Mouse (Mus musculus): ENCODE data around the gene Clint1. TPM values are rescaled to one million over a fixed set of nuclear protein-coding genes. Genes with fewer than 3 reads are reported as not detected.
A peak's percentile ranks its signal among the peaks of the same experiment; 100 is the strongest.

Clint1 gene
- polyA plus RNA-seq, 1 experiment from 2014 or later, result 64.0 TPM

DNA sequence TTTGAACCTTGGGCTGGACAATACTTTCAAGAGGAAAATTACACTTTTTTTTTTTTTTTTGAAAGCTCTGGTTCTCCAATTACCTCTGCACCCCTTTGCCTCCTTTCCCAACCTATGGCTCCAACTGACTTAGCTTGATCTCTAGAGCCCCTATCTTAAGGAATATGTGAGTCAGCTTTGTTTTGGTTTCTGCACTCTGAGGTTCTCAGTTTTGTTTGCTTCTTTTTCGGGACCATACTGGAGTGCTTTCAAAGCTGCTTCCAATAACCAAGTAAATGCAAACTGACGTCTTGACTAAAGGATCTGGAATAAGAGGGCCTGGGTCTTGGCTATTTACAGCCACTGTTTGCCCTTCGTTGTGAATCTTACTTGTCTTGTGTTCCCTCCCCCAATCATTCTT, 1.5 kb upstream of the Clint1 start:
- Histone ChIP-seq H3K4me3 (ENCODE audit: low read depth, low read length) (no peak overlapping the region), H3K4me1 (replicated peaks; ENCODE audit: control insufficient read depth, insufficient read depth, low read length) (0 out of 2 replicates have a peak, but pooled peaks cover 2% of the 10 kb centered on the region), H3K36me3 (ENCODE audit: control insufficient read depth, insufficient read depth, low read length) (no peaks in the 10 kb centered on the region), H3K27me3 (ENCODE audit: control insufficient read depth, insufficient read depth, low read length) (no peaks in the 10 kb centered on the region), H3K9me3 (ENCODE audit: control insufficient read depth, low read length) (no peaks in the 10 kb centered on the region), H3K9ac (ENCODE audit: low read length) (no peak overlapping the region), H3K4me2 (ENCODE audit: low read depth, low read length, severe bottlenecking) (no peak overlapping the region), H3K27ac (ENCODE audit: low read depth, low read length) (no peak overlapping the region)
- DNase-seq (ENCODE audit: low spot score), result no peak
- 38% methylated on average over 3 of the region's 3 CpGs for WGBS
- ATAC-seq (replicated peaks; ENCODE audit: low FRiP score), result no peak

DNA sequence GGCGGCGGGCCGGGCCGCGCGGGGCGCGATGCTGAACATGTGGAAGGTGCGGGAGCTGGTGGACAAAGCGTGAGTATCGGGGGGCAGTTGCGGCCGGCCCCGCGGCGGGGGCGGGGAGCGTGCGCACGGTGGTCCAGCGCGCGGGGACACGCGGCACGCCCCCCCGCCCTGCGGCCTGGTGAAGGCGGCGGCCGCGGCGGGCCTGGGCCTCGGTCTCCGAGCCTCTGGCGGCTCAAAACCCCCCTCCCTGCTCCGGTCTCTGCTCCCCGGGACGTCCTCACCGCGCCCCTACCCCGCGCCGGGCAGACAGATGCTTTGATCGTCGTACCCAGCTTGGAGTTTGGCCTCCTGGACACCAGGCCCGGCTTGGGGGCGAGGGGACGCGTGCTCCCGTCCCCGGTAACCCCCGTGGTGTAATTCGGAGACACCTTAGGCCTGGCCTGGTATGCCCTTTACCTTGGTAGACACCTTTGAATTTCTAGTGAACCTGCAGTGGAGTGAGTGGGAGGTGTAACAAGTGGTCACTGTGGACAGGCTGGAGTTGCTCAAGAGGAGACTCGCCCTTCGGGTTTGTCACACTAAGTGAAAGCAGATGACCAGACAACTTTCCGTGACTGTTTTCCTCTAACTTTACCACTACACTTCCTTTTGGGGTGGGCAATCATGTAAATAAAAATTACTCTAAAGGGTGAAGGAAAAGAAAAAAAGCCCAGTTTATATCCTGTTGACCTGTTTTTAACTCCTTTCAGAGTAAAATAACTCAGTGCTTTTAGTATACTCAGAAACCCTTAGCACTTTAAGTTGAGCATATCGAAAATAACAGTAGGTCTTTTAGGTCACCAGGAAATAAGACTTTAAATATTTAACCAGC, 508 bp downstream of the Clint1 start:
- Histone ChIP-seq H3K4me1 (replicated peaks; ENCODE audit: control insufficient read depth, insufficient read depth, low read length) (0 out of 2 replicates have a peak, but pooled peaks cover 2% of the 10 kb centered on the region), H3K27me3 (ENCODE audit: control insufficient read depth, insufficient read depth, low read length) (no peaks in the 10 kb centered on the region), H3K27ac (ENCODE audit: low read depth, low read length) (0 out of 2 replicates have a peak overlapping the region, but pooled peaks have one; percentile 31), H3K36me3 (ENCODE audit: control insufficient read depth, insufficient read depth, low read length) (no peaks in the 10 kb centered on the region; the same call in 1 of the 2 replicates), H3K9ac (ENCODE audit: low read length) (peak overlapping the region; percentile 95), H3K4me3 (ENCODE audit: low read depth, low read length) (peak overlapping the region; percentile 95), H3K4me2 (ENCODE audit: low read depth, low read length, severe bottlenecking) (peak overlapping the region; percentile 81), H3K9me3 (ENCODE audit: control insufficient read depth, low read length) (no peaks in the 10 kb centered on the region)
- DNase-seq (ENCODE audit: low spot score) (no peak), ATAC-seq (replicated peaks; ENCODE audit: low FRiP score) (peak; percentile 73)
- WGBS, result 3% methylated on average over 47 of the region's 58 CpGs

DNA sequence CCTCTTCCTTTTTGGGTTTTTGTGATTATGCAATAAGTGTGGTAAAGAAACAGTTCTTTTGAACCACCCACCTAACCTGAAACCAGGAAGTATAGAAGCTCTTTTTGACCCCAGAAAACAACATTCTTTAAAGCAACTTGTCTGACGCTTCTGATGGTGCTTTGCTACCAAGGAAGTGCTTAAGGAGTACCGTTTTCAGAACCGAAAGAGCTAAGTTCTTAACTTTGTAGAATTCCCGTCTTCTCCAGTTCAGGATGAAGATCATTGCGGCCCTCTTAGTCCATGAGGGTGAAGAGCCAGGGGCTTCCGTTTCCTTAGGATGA, 1.1 kb downstream of the Clint1 start:
- ATAC-seq (replicated peaks; ENCODE audit: low FRiP score) (no peak), DNase-seq (ENCODE audit: low spot score) (no peak)
- Histone ChIP-seq H3K4me1 (replicated peaks; ENCODE audit: control insufficient read depth, insufficient read depth, low read length) (0 out of 2 replicates have a peak, but pooled peaks cover 2% of the 10 kb centered on the region), H3K27ac (ENCODE audit: low read depth, low read length) (no peak overlapping the region), H3K9me3 (ENCODE audit: control insufficient read depth, low read length) (no peaks in the 10 kb centered on the region), H3K4me3 (ENCODE audit: low read depth, low read length) (peak overlapping the region; percentile 95), H3K27me3 (ENCODE audit: control insufficient read depth, insufficient read depth, low read length) (no peaks in the 10 kb centered on the region), H3K4me2 (ENCODE audit: low read depth, low read length, severe bottlenecking) (peak overlapping the region; percentile 81; the same call in 1 of the 2 replicates), H3K9ac (ENCODE audit: low read length) (no peak overlapping the region), H3K36me3 (ENCODE audit: control insufficient read depth, insufficient read depth, low read length) (no peaks in the 10 kb centered on the region; the same call in 1 of the 2 replicates)
- WGBS, result 79% methylated on average over 6 of the region's 6 CpGs

DNA sequence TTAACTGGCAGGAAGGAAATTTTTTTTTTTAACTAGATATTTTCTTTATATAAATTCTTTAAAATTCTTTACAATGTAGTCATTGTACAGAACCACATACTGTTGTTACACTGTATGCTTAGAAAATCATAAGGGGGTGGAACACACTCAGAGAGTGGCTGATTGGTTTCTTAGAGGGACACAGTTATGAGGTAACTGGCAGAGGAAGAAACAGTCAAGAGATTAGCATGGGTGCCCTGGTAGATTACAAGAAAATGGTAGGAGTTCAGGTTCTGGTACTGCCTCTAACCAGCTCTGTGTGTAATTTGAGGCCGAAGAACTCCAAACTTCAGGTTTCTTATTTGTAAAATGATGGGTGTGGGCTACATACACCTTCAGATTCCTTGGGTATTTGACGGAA, 2.1 kb downstream of the Clint1 start:
- H3K27ac ChIP-seq (ENCODE audit: low read depth, low read length), result no peak overlapping the region
- H3K9me3 ChIP-seq (ENCODE audit: control insufficient read depth, low read length), result no peaks in the 10 kb centered on the region
- H3K4me1 ChIP-seq (replicated peaks; ENCODE audit: control insufficient read depth, insufficient read depth, low read length), result 0 out of 2 replicates have a peak, but pooled peaks cover 2% of the 10 kb centered on the region
- no peaks in the 10 kb centered on the region; the same call in 1 of the 2 replicates for H3K36me3 ChIP-seq (ENCODE audit: control insufficient read depth, insufficient read depth, low read length)
- H3K27me3 ChIP-seq (ENCODE audit: control insufficient read depth, insufficient read depth, low read length), result no peaks in the 10 kb centered on the region
- DNase-seq (ENCODE audit: low spot score), result no peak
- H3K4me2 ChIP-seq (ENCODE audit: low read depth, low read length, severe bottlenecking), result no peak overlapping the region
- 94% methylated on average over 2 of the region's 2 CpGs for WGBS
- ATAC-seq (replicated peaks; ENCODE audit: low FRiP score), result no peak
- no peak overlapping the region for H3K4me3 ChIP-seq (ENCODE audit: low read depth, low read length)
- no peak overlapping the region for H3K9ac ChIP-seq (ENCODE audit: low read length)

DNA sequence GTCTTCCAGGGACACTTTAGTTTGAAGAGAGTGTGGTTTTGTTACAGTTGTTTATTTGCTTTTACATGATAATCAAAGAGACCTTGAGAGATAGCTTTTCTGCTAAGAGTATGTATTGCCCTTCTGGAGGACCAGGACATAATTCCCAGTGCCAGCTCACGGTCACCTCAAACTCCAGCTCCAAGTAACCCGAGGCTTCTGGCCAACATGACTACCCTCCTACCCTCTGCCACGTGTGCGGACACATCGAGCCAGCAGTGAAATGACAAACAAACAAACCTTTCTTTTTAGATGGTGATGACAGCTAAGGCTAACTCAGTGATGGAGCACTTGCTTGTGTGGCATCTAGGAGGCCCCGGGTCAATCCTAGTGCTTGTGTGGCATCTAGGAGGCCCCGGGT, 2.5 kb downstream of the Clint1 start:
- Histone ChIP-seq H3K27me3 (ENCODE audit: control insufficient read depth, insufficient read depth, low read length) (no peaks in the 10 kb centered on the region), H3K9me3 (ENCODE audit: control insufficient read depth, low read length) (no peaks in the 10 kb centered on the region)

DNA sequence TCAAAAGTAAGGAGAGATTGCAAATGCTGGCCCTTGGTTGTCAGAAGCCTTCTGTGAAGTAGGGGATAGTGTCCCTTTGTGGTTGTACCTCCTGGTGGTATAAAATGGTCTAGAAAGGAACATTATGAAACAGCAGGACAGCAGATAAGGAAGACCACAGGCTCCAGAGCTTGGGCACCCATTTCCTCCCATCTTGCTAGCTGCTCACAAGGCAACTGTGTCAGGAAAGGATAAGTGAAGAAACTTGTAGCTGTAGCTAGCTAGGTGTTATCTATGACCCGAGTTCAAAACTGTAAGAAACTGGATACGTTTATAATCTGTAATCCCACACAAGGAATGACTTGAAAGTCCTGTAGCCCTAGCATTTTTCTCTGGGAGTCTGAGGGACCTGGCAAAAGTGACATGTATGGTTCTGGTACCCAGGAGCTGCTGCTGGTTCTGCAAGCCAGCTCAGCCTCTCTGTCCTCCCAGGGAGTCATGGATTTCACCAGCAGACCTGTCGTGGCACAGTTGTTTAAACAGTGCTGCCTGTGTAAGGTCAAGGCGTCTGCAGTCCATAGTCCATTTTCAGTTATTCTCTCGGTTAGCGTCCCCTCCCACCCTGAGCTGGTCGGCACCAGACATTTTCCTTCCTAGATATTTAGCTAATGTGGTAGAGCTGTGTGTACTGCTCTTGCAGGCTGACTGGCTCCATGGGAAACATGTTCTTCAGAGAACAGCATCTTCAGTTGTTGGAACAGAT, 3.7 kb downstream of the Clint1 start:
- 84% methylated on average over 7 of the region's 7 CpGs for WGBS
- Histone ChIP-seq H3K36me3 (ENCODE audit: control insufficient read depth, insufficient read depth, low read length) (no peaks in the 10 kb centered on the region; the same call in 1 of the 2 replicates), H3K9me3 (ENCODE audit: control insufficient read depth, low read length) (no peaks in the 10 kb centered on the region), H3K4me1 (replicated peaks; ENCODE audit: control insufficient read depth, insufficient read depth, low read length) (0 out of 2 replicates have a peak, but pooled peaks cover 2% of the 10 kb centered on the region), H3K27ac (ENCODE audit: low read depth, low read length) (no peak overlapping the region), H3K27me3 (ENCODE audit: control insufficient read depth, insufficient read depth, low read length) (no peaks in the 10 kb centered on the region), H3K9ac (ENCODE audit: low read length) (no peak overlapping the region), H3K4me2 (ENCODE audit: low read depth, low read length, severe bottlenecking) (no peak overlapping the region), H3K4me3 (ENCODE audit: low read depth, low read length) (no peak overlapping the region)
- no peak for ATAC-seq (replicated peaks; ENCODE audit: low FRiP score)
- no peak for DNase-seq (ENCODE audit: low spot score)

More for the DNA sequence above, 2.5 kb downstream of the Clint1 start:
- no peak for DNase-seq (ENCODE audit: low spot score)
- H3K27ac ChIP-seq (ENCODE audit: low read depth, low read length), result no peak overlapping the region
- H3K4me2 ChIP-seq (ENCODE audit: low read depth, low read length, severe bottlenecking), result no peak overlapping the region
- 93% methylated on average over 7 of the region's 7 CpGs for WGBS
- ATAC-seq (replicated peaks; ENCODE audit: low FRiP score), result no peak
- H3K36me3 ChIP-seq (ENCODE audit: control insufficient read depth, insufficient read depth, low read length), result no peaks in the 10 kb centered on the region; the same call in 1 of the 2 replicates
- H3K4me3 ChIP-seq (ENCODE audit: low read depth, low read length), result no peak overlapping the region
- H3K9ac ChIP-seq (ENCODE audit: low read length), result no peak overlapping the region
- H3K4me1 ChIP-seq (replicated peaks; ENCODE audit: control insufficient read depth, insufficient read depth, low read length), result 0 out of 2 replicates have a peak, but pooled peaks cover 2% of the 10 kb centered on the region

DNA sequence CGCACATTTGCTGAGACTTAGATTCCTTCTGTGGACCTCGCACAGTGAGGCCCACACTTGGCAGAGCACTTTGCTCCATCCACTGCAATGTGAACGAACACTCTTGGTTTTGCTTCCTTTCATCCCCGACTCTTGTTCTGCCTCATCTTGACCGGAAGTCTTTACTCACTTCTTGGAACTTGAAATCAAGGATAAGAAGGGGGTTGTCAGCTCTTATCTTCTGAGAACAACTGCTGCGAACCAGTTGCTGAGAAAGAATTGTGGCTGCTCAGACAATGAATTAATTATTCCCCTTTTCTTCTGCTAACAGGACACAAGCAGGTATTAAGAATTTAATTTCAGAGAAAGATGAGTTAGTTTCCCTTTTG, 4.3 kb downstream of the Clint1 start:
- no peaks in the 10 kb centered on the region for H3K27me3 ChIP-seq (ENCODE audit: control insufficient read depth, insufficient read depth, low read length)
- ATAC-seq (replicated peaks; ENCODE audit: low FRiP score) (no peak), DNase-seq (ENCODE audit: low spot score) (no peak)
- no peak overlapping the region for H3K27ac ChIP-seq (ENCODE audit: low read depth, low read length)
- H3K36me3 ChIP-seq (ENCODE audit: control insufficient read depth, insufficient read depth, low read length), result no peaks in the 10 kb centered on the region; the same call in 1 of the 2 replicates
- no peaks in the 10 kb centered on the region for H3K9me3 ChIP-seq (ENCODE audit: control insufficient read depth, low read length)
- H3K4me2 ChIP-seq (ENCODE audit: low read depth, low read length, severe bottlenecking), result no peak overlapping the region
- H3K9ac ChIP-seq (ENCODE audit: low read length), result no peak overlapping the region
- H3K4me3 ChIP-seq (ENCODE audit: low read depth, low read length), result no peak overlapping the region
- H3K4me1 ChIP-seq (replicated peaks; ENCODE audit: control insufficient read depth, insufficient read depth, low read length), result 0 out of 2 replicates have a peak, but pooled peaks cover 2% of the 10 kb centered on the region
- 84% methylated on average over 6 of the region's 6 CpGs for WGBS

DNA sequence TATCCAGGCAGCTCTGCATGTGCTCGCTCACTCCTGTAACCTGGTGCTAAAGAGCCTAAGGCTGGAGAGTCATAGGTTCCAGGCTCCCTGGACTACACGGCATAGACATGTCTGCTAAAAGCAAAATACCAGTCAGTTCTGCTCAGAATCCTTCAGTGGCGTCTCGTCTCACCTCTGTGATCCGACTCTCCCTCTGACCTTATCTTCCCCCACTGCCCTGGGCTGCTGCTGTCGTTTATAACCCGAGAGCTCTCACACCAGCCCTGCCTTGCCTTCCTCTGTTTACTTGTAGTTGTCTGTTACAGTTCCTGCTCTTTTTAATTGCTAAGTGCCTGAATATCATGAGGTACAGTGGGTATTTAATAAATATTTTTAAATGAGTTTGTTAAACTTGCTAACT, 9.5 kb downstream of the Clint1 start:
- Histone ChIP-seq H3K4me3 (ENCODE audit: low read depth, low read length) (no peak overlapping the region), H3K4me2 (ENCODE audit: low read depth, low read length, severe bottlenecking) (no peak overlapping the region), H3K4me1 (replicated peaks; ENCODE audit: control insufficient read depth, insufficient read depth, low read length) (no peaks in the 10 kb centered on the region), H3K9ac (ENCODE audit: low read length) (no peak overlapping the region), H3K36me3 (ENCODE audit: control insufficient read depth, insufficient read depth, low read length) (no peaks in the 10 kb centered on the region; the same call in 1 of the 2 replicates), H3K27ac (ENCODE audit: low read depth, low read length) (no peak overlapping the region), H3K27me3 (ENCODE audit: control insufficient read depth, insufficient read depth, low read length) (no peaks in the 10 kb centered on the region), H3K9me3 (ENCODE audit: control insufficient read depth, low read length) (no peaks in the 10 kb centered on the region)
- no peak for ATAC-seq (replicated peaks; ENCODE audit: low FRiP score)
- WGBS, result 87% methylated on average over 7 of the region's 7 CpGs
- DNase-seq (ENCODE audit: low spot score), result no peak
